Mouse (Mus musculus): ENCODE measurements at regions not wholly inside any gene's neighbourhood (a gene's known extent, or its start where the extent isn't known, plus 50 kb on each side); places are given as distances from the start of the nearest gene placed in this dataset.

DNA sequence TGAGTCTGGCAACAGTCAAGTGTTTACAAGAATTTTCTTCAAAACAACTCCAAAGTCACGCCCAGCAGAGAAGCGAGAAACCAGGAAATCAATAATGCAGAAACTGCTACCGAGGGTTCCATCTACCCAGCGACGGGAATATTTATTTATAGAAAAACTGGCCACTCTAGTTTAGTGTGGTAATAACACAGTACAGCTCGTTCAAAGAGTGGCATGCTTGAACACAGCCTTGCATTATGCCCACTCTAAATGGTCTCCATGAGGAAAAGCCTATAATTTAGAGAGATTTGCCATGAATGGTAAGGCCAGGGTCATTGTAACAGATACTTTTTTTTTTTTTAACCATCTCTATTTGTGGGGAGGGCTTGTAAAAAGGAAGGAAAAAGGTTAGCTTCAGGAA, 67.8 kb upstream of the Tent5a start:
- Histone ChIP-seq H3K27ac (replicated peaks) (no peak overlapping the region), H3K9me3 (no peaks in the 10 kb centered on the region), H3K4me3 (no peak overlapping the region), H3K27me3 (no peaks in the 10 kb centered on the region), H3K4me1 (no peaks in the 10 kb centered on the region), H3K4me2 (replicated peaks) (no peak overlapping the region), H3K36me3 (no peaks in the 10 kb centered on the region), H3K9ac (replicated peaks) (no peak overlapping the region)
- ATAC-seq (replicated peaks): no peak
- WGBS: 63% methylated on average over 6 of the region's 6 CpGs

DNA sequence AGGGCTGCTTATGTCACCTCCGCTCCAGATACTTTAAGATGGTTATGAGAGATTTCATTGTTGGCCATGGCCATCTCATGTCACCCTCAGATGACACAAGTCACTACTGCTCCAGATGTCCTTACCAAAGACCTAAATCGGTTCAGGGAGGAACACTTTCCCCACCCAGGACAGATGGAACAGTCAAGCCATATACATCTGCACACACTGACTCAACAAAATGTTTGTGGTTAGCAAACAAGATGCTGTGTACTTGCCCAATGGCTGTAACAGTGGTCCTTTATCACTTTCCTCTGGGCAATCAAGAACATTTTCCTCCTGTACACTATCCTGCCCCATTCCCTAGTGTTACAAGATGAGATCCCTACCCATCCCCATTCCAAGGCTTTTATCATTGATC, 64.1 kb upstream of the Tent5a start:
- no peak overlapping the region for H3K27ac ChIP-seq (replicated peaks)
- WGBS: 92% methylated on average over 2 of the region's 2 CpGs
- no peak overlapping the region for H3K4me2 ChIP-seq (replicated peaks)
- H3K4me1 ChIP-seq: no peaks in the 10 kb centered on the region
- no peak overlapping the region for H3K4me3 ChIP-seq
- no peaks in the 10 kb centered on the region for H3K9me3 ChIP-seq
- H3K36me3 ChIP-seq: no peaks in the 10 kb centered on the region
- ATAC-seq (replicated peaks): no peak
- H3K27me3 ChIP-seq: no peaks in the 10 kb centered on the region
- H3K9ac ChIP-seq (replicated peaks): no peak overlapping the region

DNA sequence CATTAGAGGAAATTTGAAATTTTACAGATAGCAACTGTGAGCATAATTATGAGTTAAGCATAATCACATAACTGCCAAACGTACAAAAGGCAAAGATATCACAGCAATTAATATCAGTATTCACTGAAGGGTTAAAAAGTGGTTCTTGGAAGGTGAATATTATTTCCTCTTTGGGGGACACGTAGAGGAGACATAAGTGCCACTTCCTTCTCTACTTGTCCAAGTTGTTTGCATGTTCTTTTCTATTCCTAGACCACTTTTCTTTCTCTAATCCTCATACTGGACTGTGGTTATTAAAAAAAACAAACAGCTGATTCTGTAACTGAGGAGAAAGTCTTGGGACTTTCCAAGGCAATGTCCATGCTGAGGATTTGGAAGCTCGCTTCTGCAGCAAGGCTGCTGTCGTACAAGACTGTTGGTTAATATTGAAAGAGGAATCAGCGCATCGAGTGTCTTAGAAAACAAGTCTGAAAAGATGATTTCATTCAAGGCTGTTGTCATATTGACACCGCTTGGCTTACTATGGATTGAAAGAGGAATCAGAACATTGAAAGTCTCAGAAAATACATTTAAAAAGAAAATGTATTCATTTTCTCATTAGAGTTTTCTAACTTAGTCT, 61.7 kb upstream of the Tent5a start:
- H3K27ac ChIP-seq (replicated peaks): no peak overlapping the region
- H3K36me3 ChIP-seq: no peaks in the 10 kb centered on the region
- no peak overlapping the region for H3K4me2 ChIP-seq (replicated peaks)
- no peak overlapping the region for H3K4me3 ChIP-seq
- ATAC-seq (replicated peaks): no peak
- WGBS: 83% methylated on average over 7 of the region's 7 CpGs
- H3K4me1 ChIP-seq: no peaks in the 10 kb centered on the region
- H3K27me3 ChIP-seq: no peaks in the 10 kb centered on the region
- no peak overlapping the region for H3K9ac ChIP-seq (replicated peaks)
- H3K9me3 ChIP-seq: no peaks in the 10 kb centered on the region

DNA sequence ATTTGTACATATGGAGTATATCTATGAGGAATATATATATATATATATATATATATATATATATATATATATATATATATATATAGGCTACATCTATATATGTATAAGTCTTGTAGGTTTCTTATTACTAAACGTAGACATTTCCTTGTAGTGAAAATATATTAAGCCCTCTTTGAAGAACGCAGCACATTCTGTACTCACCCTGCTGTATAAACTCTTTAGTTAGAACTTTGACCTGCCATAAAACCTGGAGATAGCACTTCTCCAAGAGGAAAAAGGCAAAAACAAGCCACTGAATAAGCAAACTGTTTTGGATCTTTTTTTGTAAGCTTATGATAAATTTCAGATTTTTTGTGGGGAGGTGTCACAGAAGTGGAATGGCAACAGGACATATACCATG, 55.3 kb upstream of the Tent5a start:
- no peak overlapping the region for H3K9ac ChIP-seq (replicated peaks)
- WGBS: 90% methylated on average over 2 of the region's 2 CpGs
- no peak overlapping the region for H3K4me3 ChIP-seq
- ATAC-seq (replicated peaks): no peak
- no peaks in the 10 kb centered on the region for H3K27me3 ChIP-seq
- H3K4me2 ChIP-seq (replicated peaks): no peak overlapping the region
- no peaks in the 10 kb centered on the region for H3K36me3 ChIP-seq
- no peak overlapping the region for H3K27ac ChIP-seq (replicated peaks)
- H3K4me1 ChIP-seq: no peaks in the 10 kb centered on the region
- no peaks in the 10 kb centered on the region for H3K9me3 ChIP-seq

DNA sequence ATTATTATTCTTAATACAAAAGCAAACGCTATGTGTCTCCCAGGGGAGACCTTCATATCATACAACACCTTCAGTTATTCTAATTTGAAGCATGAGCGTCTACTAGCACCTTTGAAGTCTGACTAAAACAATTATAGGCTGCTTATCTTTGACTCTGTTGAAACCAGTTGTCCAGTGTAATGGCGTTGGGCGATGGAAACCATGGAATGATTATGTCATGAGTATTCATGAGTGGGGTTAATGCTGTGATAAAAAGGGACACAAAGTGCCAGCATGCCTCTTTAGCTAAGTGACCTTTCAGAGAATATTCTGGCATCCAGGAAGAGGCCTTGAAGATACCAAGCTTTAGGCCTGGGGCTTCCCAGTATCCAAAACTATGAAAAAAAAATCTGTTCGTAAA, 53.6 kb upstream of the Tent5a start:
- H3K4me1 ChIP-seq: no peaks in the 10 kb centered on the region
- no peak overlapping the region for H3K9ac ChIP-seq (replicated peaks)
- H3K27ac ChIP-seq (replicated peaks): no peak overlapping the region
- 71% methylated on average over 5 of the region's 5 CpGs for WGBS
- ATAC-seq (replicated peaks): no peak
- H3K27me3 ChIP-seq: no peaks in the 10 kb centered on the region
- no peak overlapping the region for H3K4me2 ChIP-seq (replicated peaks)
- no peak overlapping the region for H3K4me3 ChIP-seq
- H3K9me3 ChIP-seq: no peaks in the 10 kb centered on the region
- no peaks in the 10 kb centered on the region for H3K36me3 ChIP-seq

DNA sequence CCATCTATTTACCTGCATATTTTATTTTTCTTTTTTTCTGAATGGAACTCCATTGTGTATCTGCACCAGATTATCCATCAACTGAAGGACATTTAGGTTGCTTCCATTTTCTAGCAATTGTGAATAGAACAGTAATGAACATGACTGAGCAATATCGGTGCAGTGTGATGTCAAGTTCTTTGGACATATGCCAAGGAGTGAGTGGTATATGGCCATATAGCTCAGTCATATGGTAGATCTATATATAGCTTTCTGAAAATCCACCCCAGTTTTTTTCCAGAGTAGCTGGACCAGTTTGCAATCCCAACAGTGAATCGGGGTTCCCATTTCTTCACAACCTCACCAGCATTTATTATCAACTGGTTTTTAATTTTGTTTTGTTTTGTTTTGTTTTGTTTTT, 52.0 kb upstream of the Tent5a start:
- H3K4me3 ChIP-seq: no peak overlapping the region
- no peaks in the 10 kb centered on the region for H3K4me1 ChIP-seq
- H3K27me3 ChIP-seq: no peaks in the 10 kb centered on the region
- no peaks in the 10 kb centered on the region for H3K36me3 ChIP-seq
- no peaks in the 10 kb centered on the region for H3K9me3 ChIP-seq
- no peak overlapping the region for H3K4me2 ChIP-seq (replicated peaks)
- no peak overlapping the region for H3K27ac ChIP-seq (replicated peaks)
- no peak overlapping the region for H3K9ac ChIP-seq (replicated peaks)
- no peak for ATAC-seq (replicated peaks)
- 86% methylated on average over 2 of the region's 2 CpGs for WGBS
